Mouse (Mus musculus) CD4-positive, CD25-positive, alpha-beta regulatory T cell, adult 2 months (primary cell): Measurements from ENCODE around the gene Ywhab.

Experiments used
- DNase-seq: peaks from one replicate; pipeline ENCODE4 v3.0.0-alpha.2; 2012; ENCODE audit warnings: low read depth, low spot score

The Ywhab gene

DNA sequence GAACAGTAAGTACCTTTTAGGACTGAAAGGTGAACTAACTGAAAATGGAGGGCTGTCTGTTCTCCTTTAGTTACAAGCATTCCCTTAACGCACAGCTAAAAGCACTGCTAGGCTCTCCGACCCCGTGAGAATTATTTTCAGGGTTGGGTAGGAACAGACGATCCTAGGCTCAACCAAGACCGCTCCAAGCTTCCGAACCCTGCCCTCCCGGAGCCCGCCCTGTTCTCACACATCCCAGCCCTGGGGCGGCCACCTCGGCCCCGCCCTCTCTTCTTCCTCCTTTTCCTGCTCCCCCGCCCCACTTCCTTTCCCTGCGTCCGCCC lies at the start of gene Ywhab:
Gene Ywhab, plus strand, starts transcription at position 307 of the 323 bp plus-strand sequence.
- no peak for DNase-seq

DNA sequence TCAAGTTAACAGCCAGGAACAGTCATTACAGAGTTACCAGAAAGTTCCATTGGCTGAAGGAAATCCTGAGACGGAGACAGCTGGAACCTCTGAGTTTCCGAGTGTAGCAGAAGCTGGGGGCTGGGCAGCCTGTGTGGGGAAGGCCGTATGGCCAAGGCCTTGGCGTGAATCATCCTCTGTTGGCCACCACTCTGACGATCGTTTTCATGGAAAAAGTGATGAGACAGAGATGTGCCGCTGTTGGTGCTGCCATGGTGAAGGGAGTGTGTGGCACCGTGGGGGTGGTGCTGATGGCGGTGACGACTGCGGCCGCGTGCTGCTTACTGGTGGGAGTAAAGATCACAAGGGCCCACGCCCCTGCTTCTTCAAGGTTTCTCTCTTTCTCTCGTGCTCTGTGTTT lies 48.5 kb upstream of the Ywhab start:
- DNase-seq = no peak

DNA sequence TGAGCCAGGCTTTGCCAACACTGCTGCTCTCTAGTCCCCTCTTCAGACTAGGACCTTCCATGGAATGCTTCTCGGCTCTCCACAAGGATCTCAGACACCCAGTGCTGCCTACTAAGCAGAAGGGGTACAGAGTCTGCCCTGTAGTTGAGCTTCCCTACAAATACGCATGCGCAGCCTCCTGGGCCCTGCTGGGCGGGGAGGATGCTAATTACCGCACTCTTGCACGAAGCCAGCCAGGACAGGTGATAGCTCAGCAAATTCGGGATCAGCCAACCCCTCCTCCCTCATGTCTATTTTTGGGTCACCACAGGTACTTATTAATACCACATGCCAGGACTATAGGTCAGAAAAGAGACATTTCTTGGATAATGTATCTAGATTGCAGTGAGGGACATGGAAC lies 46.8 kb upstream of the Ywhab start:
- DNase-seq = no peak

DNA sequence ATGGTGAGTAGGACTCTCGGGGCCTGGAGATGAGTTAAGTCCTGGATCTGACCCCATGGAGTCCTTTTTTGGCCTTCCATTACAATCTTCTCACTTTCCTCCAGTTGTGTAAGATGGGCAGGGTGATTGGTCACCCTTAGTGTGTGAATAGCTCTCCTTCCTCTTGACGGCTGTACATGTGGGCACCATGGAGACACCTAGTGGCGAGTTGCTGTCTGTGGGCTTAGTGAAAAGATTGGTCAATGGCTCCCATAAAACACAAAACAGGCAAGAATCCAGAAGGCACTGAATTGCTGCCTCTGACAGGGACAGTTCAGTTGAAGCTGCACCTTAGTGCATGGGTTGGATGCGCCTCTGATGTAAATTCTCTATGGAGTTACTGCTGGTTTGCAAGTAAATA lies 43.0 kb upstream of the Ywhab start:
- DNase-seq = peak; percentile 44

DNA sequence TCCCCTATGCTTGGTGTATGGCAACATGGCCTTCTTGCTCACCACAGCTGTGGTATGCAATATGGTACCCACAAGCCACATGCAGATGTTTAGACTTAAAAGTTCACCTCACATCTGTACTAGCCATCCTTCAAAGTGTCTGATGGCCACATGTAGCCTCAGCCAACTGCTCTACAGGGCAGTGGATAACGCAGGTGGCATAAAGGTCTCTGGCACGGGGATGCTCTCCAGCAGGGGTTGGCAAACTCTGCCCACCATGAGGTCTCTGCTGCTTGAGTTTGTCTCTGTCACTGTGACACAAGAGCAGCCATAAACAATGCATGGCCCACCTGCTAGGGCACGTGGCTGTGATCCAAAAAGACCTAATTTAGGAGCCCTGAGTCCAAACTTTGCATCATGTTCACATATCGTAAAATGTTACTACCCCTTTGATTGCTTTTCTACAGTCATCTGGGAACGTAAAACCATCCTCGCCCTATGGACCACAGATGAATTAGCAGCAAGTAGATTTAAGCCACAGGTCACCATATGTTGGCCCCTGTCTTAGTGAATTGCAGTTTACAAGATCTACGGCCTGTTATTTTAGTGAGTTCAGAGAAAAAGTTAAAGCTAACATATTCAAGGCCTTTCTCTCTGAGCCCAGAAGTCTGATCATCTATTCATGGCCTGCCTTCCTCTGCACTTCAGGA lies 41.0 kb upstream of the Ywhab start:
- no peak for DNase-seq

DNA sequence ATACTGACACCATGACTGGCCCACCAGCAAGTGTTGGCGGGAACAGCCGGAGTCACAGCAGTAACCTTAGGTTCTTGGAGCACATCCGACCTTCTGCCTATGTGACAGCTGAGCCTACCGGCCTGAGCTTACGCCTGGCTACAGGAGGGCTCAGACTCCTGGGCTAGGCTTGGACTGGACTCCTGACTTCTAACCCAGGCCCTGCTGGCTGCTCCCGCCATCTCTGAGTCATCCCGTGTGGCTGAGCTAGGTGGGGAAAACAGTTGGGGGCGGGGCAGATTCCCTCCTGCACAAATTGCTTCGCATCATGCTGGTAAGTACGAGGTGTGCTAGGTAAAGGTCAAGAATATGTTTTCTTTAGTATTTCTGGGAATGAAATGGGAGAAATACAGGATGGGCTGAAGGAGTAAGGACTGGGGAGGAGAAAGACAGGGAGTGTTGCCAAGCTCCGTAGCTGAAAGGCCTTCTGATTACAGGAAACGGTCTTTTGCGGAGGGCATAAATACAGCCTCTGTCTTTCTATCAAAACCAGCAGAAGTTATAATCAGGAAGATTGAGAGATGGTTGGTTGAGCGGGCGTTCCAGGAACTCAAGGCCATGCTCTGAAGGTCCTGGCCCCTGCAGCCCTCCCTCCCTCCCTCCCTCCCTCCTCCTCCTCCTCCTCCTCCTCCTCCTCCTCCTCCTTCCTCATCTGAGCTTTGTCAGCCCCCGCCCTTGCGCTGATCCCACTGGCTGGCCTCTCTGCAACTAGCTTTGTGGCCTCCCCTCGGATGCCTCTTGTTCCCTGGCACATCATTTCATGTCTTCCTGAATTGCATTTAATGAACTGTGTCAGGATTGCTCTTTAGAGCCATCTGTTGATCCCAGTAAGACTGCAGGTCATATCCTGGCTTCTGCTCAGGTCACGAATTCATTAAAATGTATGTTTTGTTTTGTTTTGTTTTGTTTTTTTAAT lies 29.9 kb upstream of the Ywhab start:
- no peak for DNase-seq

DNA sequence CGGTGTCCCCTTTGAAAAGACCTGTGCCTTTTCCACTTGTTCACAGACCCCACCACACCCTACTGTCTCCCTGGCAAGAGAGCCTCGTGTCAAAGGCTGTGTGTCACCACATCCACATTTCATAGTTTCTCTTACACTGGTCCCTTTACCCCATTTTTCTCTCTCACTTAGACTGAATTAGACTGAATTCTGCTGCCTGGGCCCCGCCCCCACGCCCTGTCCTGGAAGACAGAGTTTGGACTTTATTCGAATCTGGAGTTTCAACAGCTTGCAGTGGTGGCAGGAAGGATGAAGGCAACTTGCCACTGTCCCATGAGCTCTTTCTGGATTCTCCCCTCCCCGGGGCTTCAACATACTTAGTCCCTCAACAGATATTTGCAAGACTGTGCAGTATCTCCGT lies 29.1 kb upstream of the Ywhab start:
- DNase-seq = no peak

DNA sequence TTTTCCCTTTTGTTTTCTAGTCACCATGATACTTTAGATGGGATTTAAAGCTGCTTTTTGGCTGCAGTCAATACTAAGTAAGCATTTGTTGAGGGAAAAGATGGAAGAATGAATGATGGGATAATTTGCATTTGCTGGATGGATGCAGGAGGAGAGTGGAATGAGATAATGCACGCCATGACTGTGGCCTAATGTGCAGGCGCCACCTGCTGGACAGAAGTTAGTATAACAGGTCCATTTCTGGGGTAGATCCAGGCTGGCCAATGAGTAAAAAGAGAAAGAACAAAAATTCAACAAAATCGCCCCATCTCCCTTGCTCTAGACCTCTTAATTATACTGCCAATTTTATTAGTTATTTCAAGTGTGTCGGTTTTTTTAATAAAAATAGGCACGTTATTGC lies 26.2 kb upstream of the Ywhab start:
- peak; percentile 72 for DNase-seq

DNA sequence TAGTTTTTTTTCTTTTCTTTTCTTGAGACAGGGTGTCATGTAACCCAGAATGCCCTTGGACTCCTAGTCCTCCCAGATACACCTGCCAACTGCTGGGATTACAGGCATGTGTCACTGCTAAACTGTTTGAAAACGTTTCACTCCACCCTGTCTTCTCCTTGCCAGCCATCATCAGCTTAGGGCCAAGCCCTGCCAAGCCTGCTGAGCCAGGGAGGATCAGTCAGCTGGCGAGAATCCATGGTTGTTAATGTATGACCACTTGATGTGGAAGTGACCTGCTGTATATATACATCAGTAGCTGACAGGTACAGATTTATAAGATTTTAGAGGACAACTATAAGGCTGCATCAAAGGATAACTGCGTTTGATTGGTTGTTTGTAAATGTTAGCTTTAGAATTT lies 24.4 kb upstream of the Ywhab start:
- no peak for DNase-seq

DNA sequence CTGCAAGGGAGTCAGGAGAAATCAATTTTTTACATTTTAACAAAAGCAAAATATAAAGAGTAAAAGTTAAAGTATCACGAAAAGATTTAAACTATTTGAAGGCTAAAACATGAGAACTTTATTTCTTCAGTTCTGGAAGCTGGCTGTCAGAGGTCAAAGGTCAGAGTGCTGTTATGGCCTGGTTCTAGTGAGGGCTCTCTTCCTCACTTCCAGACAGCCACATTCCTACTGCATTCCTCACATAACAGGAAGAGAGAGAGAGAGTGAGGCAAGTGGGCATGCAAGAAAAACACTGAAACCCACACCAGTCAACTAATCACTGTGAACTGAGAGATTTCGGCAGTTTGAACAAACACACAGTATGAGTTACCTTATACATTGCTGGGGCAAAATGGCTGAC lies 20.7 kb upstream of the Ywhab start:
- DNase-seq = no peak

DNA sequence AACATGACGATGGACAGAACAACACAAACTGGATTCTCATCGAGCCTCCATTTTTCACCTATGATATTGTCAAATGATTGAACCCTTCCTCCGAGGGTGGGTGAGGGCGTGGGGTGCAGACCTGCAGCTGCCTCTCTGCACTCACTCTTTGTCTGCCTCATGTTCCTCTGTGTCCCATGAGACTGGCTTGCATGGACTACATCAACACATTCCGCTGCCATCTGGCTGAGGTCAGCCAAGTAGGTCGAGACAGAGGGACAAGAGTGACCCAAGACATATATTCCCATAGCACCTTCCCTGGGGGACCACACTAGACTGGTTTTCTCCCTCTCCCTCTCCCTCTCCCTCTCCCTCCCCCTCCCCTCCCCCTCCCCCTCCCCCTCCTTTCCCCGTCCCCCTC lies 18.3 kb upstream of the Ywhab start:
- no peak for DNase-seq

DNA sequence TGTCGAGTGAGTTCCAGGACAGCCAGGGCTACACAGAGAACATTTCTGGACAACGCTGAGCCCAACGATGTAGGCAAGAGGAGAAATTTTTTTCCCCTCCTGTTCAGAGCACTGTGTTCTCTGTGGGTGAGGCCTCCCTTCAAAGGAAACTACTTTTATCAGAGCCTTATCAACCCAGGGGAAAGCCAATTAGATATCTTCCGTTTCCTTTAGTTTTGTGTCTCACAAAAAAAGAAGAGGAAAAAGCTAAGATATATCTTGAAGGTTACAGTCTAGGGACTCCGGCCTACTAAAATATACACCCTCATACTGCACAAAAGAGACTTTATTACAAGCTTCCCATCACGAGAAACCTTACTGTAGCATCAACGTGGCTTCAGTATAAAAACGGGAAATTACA lies 7.5 kb upstream of the Ywhab start:
- DNase-seq = no peak

DNA sequence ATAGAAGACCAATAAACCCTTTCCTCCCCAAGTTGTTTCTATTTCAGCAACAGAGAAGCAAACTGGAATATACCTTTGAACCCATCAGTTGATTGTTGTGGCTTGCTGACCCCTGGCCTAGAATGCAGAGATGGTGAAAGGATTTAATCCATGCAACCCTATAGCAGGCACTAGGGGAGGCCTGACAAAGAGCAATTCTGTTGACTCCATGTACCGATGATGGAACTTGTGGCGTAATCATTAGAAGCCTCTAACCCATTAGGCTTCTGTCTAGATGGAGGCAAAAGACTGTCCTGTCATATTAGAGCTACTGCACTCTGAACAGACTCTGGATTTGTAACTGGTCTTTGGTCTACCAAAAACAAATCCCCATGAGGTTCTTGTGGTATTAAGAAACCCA lies 1.9 kb upstream of the Ywhab start:
- DNase-seq = no peak

DNA sequence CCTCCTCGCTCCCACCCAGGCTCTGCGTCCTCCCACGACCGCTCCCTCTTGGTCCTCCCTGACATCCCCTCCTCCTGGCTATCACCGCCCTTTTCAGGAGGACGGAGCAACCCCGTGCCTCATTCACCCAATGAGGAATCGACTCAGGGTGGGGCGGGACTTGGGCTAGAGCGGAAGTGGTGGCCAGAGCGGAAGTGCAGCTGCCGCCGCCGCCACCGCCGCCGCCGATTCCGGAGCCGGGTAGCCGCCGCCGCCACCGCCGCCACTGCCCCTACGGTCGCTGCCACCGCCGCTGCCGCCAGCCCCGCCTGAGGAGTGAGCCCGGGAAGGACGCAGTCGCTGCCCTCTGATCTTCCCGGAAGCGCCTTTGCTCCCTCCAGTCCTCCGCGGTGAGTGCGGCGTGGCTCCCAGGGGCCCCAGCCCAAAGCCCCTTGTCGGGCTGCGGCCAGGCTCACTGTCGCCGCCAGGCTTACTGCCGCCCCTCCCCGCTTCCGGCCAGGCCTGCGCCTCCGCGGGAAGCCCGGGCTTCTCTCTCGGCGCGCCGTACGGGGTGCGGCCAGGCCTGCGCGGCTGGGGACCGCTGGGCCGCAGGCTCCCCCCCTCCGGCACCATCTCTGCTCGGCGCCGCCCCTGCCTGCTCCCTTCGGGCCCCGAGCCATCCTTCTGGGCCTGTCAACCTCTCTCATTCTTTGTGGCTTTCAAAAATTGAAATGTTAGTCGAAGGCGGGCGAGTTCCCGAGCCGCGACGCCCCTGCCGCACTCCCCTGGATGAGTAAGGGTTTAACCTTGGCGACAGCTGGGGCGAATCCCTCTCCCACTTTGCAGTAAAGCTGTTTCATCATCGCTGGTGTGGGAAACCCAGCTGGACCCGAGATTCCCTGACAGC lies 460 bp downstream of the Ywhab start:
- peak; percentile 93 for DNase-seq

DNA sequence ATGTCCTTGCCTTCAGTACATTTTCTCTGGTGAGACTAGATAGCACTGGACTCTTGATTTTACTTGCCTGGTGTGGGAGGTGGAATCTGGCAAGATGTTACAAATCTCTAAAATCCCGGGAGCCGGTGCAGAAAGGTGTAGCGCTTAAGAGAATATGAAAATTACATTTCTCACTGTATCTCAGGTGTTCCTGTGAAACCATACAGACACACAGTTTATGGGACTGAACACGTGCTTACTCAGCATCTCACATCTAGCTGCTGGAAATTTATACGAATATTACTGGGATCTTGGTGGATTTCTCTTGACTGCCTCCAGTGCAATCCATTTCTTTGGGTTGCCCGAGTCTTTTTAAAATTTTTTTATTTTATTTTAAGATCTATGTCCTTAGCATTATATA lies 1.5 kb downstream of the Ywhab start:
- no peak for DNase-seq

DNA sequence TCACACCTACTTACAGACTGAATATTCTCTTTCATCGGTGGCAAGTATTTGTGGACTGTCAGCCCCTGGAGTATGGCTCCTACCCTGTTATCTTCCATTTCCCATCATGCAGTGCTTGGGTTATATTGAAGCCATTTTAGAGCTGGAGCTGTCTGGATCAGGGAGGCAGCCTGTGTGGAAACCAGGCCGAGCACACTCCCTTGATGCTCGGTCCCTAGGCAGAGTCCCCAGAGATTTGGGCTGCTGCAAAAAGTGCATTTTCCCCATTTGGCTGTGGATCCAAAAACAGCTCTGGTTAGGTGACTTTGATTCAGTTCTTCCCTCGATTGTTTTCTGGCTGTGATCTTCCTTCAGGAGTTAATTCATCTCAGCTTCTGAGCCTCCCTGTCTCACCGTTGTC lies 2.1 kb downstream of the Ywhab start:
- no peak for DNase-seq

DNA sequence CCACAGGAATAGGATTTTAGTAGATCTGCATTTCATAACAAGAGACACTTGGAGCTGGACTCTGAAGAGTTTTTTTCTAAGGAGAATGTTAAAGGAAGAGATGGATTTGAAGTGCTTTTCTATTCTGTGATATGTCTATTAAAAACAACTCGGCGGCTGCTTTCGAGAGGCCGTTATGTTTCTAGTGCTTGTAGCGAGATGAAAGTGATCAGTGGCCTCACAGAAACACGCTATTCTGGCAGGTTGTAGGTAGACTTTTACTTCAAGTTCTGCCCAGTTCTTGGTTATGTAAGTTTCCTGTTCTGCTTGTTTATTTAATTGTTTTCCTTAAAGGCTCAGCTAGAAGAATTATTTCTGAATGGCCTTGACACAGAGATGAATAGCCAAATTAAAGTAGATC lies 4.2 kb downstream of the Ywhab start:
- no peak for DNase-seq

DNA sequence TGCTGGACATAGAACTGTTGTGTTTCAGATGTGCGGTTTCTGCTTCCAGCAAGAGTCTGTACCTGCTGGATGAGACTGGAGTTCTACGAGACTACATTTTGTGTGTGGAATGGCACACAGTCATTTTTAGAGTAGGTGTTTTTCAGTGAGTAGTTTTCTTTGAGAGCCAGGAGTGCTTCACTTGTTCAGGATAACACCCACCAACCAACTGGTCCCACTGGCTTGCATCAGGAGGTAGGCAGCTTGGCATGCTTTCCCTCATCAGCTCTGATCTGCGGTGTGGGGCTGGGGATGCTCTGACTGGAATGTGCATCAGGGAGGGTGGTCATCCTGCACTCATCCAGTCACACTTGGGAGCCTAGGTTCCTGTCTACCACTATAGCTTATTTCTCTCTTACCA lies 7.9 kb downstream of the Ywhab start:
- no peak for DNase-seq

DNA sequence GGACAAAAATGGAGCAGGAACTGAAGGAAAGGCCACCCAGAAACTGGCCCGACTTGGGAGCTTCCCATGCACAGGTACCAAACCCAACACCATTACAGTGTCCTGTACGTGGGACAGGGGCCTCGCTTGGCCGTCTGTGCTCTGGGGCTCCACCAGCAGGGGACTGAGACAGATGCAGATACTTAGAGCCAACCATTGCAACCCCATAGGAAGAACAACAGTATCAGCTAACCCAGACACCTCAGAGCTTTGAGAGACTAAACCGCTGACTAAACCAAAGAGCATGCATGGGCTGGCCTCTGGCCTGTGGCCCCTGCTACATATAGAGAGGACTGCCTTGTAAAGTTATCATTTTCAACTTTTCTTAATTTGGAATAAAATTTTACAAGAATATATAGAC lies 9.7 kb downstream of the Ywhab start:
- no peak for DNase-seq

DNA sequence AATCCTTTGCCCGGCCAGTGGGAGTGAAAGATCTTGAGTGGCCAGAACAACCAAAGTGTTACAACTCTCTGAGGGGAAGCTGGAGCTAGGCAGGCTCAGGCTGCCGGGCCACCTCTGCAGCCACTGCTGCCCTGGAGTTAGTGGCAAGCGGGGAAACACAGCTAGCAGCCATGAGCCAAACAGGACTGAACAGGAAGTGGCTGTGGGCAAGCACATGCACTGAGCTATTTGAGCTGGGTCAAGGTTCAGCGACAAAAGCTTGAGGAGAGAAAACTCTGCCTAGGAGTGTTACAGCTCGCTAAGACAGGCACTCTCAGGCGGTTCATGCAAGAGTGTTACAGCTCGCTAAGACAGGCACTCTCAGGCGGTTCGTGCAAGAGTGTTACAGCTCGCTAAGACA lies 12.2 kb downstream of the Ywhab start:
- DNase-seq = peak; percentile 61

DNA sequence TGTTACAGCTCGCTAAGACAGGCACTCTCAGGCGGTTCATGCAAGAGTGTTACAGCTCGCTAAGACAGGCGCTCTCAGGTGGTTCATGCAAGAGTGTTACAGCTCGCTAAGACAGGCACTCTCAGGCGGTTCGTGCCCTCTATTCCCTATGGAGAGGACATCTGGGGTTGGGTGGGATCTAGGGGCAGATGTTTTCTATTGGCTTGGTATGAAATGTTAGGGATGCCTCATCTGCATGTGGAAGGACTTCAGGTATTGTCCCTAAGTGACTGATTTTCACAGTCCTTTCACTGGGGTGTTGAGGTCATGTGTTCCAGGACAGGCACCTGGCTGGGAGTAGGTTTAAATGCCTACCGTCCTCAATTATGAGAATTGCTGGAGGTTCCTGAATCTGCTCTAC lies 12.8 kb downstream of the Ywhab start:
- DNase-seq = no peak

DNA sequence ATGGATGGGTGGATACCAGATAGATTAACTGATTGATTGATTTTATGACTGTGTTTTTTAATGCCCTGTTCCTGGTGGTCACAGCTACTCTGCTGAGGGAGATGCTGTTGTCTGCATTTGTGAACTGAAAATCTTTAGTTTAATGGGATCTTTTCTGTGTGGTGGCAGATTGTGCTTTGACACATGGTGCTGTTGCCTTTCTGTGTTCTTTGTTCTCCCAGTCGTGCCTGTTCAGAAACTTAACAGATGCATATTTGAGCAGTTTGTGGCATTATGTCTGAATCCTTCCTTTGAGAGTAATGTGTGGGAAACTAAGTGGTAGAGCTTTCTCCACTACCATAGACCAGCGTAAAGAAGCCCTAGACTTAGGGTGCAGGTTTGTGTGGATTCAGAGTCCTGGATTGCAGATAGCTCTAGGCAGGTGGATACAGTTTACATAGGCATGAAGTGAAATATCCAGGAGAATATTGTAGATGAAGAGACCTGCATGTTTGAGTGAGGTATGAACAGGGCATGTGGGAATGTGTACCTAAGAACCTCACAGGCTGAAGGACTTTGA lies 13.3 kb downstream of the Ywhab start:
- no peak for DNase-seq
